Mouse (Mus musculus) megakaryocyte progenitor cell, adult 5-6 weeks (primary cell): ENCODE results near the gene Gm5724. TPM values are rescaled to one million over a fixed set of nuclear protein-coding genes. Genes with fewer than 3 reads are reported as not detected.
A peak's percentile ranks its signal among the peaks of the same experiment; 100 is the strongest.

Source experiments
- ATAC-seq: replicated peaks from 2 replicates; pipeline ENCODE4 v1.8.0; 2016; ENCODE audit warnings: mild to moderate bottlenecking, moderate TSS enrichment, inconsistent platforms; ENCODE audit not compliant: poor library complexity
- total RNA-seq, 2 experiments: library from RNA; stranded (forward) in 1 of 2; stranded (reverse) in 1 of 2; fragments of 157-497, 149-512 nt in 1 of 2; fragments of 200-1000 nt in 1 of 2; gene quantifications; 2 replicates each; pipeline versions ENCODE4 v1.2.3 to v1.2.4; 2015 to 2017

Gm5724 gene
- total RNA-seq (2015) (not detected in 2 replicates), total RNA-seq (2017) (not detected in 2 replicates)

DNA sequence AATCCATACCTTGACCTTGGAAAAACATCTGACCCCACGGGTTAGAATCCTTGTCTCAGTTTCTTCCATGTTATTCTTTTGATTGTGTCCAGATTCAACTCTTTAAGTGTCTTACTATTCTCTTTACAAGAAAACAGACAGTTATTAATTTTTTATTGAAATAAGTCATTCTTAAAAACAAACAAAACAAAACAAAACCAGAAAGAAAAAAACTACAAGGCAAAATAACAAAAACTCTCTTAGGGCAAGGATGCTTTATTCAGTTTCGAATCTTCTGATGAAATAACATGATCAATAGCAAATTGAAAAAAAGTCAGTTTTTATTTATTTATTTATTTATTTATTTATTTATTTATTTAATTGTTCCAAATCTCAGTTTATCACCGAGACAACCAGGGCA lies at the start of gene Gm5724:
Gene Gm5724, minus strand, starts transcription at position 101 of the 400 bp plus-strand sequence.
- no peak for ATAC-seq

DNA sequence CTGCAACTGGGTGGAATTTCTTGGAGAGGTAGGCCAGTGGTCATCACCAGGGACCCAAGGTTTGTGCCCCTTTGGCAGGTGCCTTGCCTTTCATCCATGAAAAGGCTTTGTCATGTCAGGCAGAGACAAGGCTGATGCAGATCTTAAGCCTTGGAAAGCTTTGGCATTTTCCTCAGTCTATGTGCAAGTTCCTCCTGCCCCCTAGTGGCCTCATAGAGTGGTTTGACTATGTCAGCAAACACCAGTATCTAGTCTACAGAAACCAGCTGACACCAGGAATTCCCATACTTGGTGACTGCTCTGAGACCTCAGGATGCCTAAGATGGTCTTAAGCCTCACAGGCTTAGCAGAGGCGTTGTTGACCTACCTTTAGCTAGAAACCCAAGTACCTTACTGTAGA lies 24.2 kb upstream of the Gm5724 start:
- 0 out of 2 replicates have a peak, but pooled peaks have one; percentile 20 for ATAC-seq

DNA sequence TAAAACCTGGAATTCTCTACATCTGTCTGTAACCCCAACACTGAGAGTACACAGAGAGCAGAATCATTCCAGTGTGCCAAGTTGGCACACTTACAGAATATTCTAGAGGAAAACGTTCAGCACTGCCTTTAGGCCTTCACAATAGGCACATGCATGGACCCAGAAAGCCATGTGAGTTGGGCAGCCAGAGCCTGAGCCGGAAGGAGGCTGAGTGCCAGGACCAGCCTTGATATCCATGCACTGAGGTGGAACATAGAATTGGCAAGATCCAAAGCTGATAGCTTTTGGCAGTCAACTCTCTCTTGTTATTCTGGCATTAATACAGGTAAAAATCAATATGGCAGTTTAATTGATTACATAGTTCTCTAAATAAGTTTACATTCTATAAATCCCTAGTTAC lies 866 bp upstream of the Gm5724 start:
- no peak for ATAC-seq

DNA sequence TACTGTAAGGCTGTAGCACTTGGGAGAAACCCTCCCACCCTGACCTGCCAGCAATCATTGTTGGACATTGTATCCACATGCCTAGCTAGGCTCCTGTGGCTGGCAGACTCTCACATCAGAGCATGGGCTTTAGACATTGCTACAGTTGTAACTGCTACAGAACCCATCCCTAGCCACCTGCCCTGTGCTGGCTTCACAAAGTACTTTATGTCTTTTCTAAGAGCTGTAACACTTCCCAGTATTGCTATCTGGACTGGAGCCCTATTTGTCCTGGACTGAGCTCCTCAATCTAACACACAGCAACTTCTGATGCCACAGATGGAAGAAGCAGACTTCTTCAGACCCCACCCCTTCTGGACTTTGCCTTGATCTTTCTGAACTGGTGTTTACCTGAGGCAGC lies 82.4 kb downstream of the Gm5724 start:
- no peak for ATAC-seq

DNA sequence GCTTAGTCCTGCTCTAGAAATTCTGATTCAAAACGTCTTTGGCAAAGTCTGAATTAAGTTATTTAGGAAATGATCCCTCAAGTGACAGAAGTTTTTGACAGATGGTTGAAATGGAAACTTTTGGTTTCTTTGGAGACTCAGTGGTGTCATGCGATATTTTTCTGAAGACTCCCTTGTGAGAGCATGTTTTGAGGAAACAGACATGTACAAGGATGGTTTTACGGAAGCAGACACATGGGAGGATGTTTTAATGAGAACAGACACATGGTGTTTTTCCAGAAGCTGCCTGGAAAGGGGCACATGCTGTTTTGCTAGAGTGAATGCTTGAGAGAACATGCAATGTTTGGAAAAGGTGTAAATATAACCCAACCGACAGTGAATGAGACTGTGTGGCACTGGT lies 86.6 kb downstream of the Gm5724 start:
- ATAC-seq, result no peak

Other genes starting within 250 kb of the Gm5724 start
- gene Slco1c1, start 249.4 kb downstream of the Gm5724 start, total RNA-seq (2015), result not detected in 2 replicates
- not detected in 2 replicates for gene Slco1c1, start 249.4 kb downstream of the Gm5724 start, total RNA-seq (2017)
- not detected in 2 replicates for gene Slco1b2, start 144.3 kb downstream of the Gm5724 start, total RNA-seq (2015)
- gene Slco1b2, start 144.3 kb downstream of the Gm5724 start, total RNA-seq (2017), result not detected in 2 replicates
- gene Slco1a4, start 82.4 kb upstream of the Gm5724 start, total RNA-seq (2015), result not detected in 2 replicates
- gene Slco1a4, start 82.4 kb upstream of the Gm5724 start, total RNA-seq (2017), result not detected in 2 replicates
- not detected in 2 replicates for gene Slco1a1, start 173.2 kb upstream of the Gm5724 start, total RNA-seq (2015)
- gene Slco1a1, start 173.2 kb upstream of the Gm5724 start, total RNA-seq (2017), result not detected in 2 replicates
- not detected in 2 replicates for gene Gm6614, start 237.6 kb upstream of the Gm5724 start, total RNA-seq (2015)
- not detected in 2 replicates for gene Gm6614, start 237.6 kb upstream of the Gm5724 start, total RNA-seq (2017)